Mouse (Mus musculus) intestine, embryonic 14.5 days (tissue): ENCODE results near the gene Hmgb1. TPM values are rescaled to one million over a fixed set of nuclear protein-coding genes. Genes with fewer than 3 reads are reported as not detected.
A peak's percentile ranks its signal among the peaks of the same experiment; 100 is the strongest.

Source experiments
- ATAC-seq: fragments of 200-750 bp; cut with Nextera tagmentation; replicated peaks from 2 replicates; pipeline ENCODE4 v1.8.0; 2017; ENCODE audit warnings: low read depth, moderate number of reproducible peaks, moderate TSS enrichment, moderate library complexity; ENCODE audit not compliant: low FRiP score, low TSS enrichment
- DNase-seq: peaks from one replicate; pipeline ENCODE4 v3.0.0-alpha.2; 2018; ENCODE audit warnings: low spot score
- H3K27ac ChIP-seq: fragments of 300-500 bp; sonication (generic); 2 replicates; pipeline ENCODE4 v1.5.1; 2014; ENCODE audit warnings: low read depth, mild to moderate bottlenecking, control low read depth
- H3K27me3 ChIP-seq: fragments of 300-500 bp; sonication (generic); replicated peaks from 2 replicates; pipeline ENCODE4 v1.6.1; 2014; ENCODE audit warnings: low read length, control low read depth; ENCODE audit not compliant: control insufficient read depth, insufficient read depth
- H3K36me3 ChIP-seq: fragments of 300-500 bp; sonication (generic); 2 replicates; pipeline ENCODE4 v1.6.1; 2014; ENCODE audit warnings: low read length, control low read depth; ENCODE audit not compliant: control insufficient read depth, insufficient read depth
- H3K4me1 ChIP-seq: fragments of 300-500 bp; sonication (generic); replicated peaks from 2 replicates; pipeline ENCODE4 v1.6.1; 2014; ENCODE audit warnings: low read length, control low read depth, mixed read lengths; ENCODE audit not compliant: control insufficient read depth, insufficient read depth
- H3K4me2 ChIP-seq: fragments of 300-500 bp; sonication (generic); 2 replicates; pipeline ENCODE4 v1.6.1; 2014; ENCODE audit warnings: low read length
- H3K4me3 ChIP-seq: fragments of 300-500 bp; sonication (generic); 2 replicates; pipeline ENCODE4 v1.5.1; 2014; ENCODE audit warnings: low read depth, low read length, control low read depth, mixed read lengths
- H3K9ac ChIP-seq: fragments of 300-500 bp; sonication (generic); 2 replicates; pipeline ENCODE4 v1.6.1; 2014; ENCODE audit warnings: mild to moderate bottlenecking, low read length
- H3K9me3 ChIP-seq: fragments of 300-500 bp; sonication (generic); 2 replicates; pipeline ENCODE4 v1.6.1; 2016; ENCODE audit warnings: low read length, control low read depth; ENCODE audit not compliant: control insufficient read depth
- WGBS: fragments of 180-500 bp; shearing (Covaris S2); extraction: QIAGEN DNeasy Blood & Tissue Kit; methylation state at CpG from one replicate; pipeline ENCODE4 v1.1.7; 2014; 5-methylcytosine and 5-hydroxymethylcytosine counted together
- polyA plus RNA-seq: library from polyadenylated mRNA; unstranded; fragments of >200 nt; fragmentation: Nextera tagmentation; extraction: Ambion mirVana; gene quantifications from 2 replicates; pipeline ENCODE4 v1.2.1, GENCODE M21; 2014

Hmgb1 gene
- polyA plus RNA-seq, 1 experiment from 2014 or later, result 1,358 TPM

GRCm38 (mm10) chr5:149050588-149051160, 133.6 kb downstream of the Hmgb1 start:
- 11% methylated on average over 10 of the region's 10 CpGs for WGBS
- H3K4me2 ChIP-seq, result peak overlapping the region; percentile 90
- peaks cover 33% of the 10 kb centered on the region for H3K36me3 ChIP-seq
- H3K4me1 ChIP-seq, result no peaks in the 10 kb centered on the region; the same call in 1 of the 2 replicates
- peak overlapping the region; percentile 88 for H3K4me3 ChIP-seq
- no peaks in the 10 kb centered on the region for H3K9me3 ChIP-seq
- peak overlapping the region; percentile 100; the same call in 1 of the 2 replicates for H3K27ac ChIP-seq
- H3K27me3 ChIP-seq, result no peaks in the 10 kb centered on the region
- H3K9ac ChIP-seq, result peak overlapping the region; percentile 100
- ATAC-seq (no peak), DNase-seq (no peak)

GRCm38 (mm10) chr5:149049435-149049834, 134.9 kb downstream of the Hmgb1 start:
- no peaks in the 10 kb centered on the region for H3K27me3 ChIP-seq
- ATAC-seq, result no peak
- no peaks in the 10 kb centered on the region; the same call in 1 of the 2 replicates for H3K4me1 ChIP-seq
- DNase-seq, result no peak
- H3K9ac ChIP-seq, result no peak overlapping the region
- H3K27ac ChIP-seq, result no peak overlapping the region
- H3K9me3 ChIP-seq, result no peaks in the 10 kb centered on the region
- H3K4me3 ChIP-seq, result no peak overlapping the region
- 73% methylated on average over 3 of the region's 3 CpGs for WGBS
- peaks cover 37% of the 10 kb centered on the region for H3K36me3 ChIP-seq
- H3K4me2 ChIP-seq, result no peak overlapping the region; the same call in 1 of the 2 replicates

GRCm38 (mm10) chr5:149048961-149049360, 135.3 kb downstream of the Hmgb1 start:
- no peak for DNase-seq
- Histone ChIP-seq H3K4me3 (no peak overlapping the region), H3K9me3 (no peaks in the 10 kb centered on the region), H3K27ac (no peak overlapping the region), H3K9ac (no peak overlapping the region), H3K4me1 (no peaks in the 10 kb centered on the region; the same call in 1 of the 2 replicates), H3K27me3 (no peaks in the 10 kb centered on the region), H3K4me2 (no peak overlapping the region), H3K36me3 (peaks cover 37% of the 10 kb centered on the region)
- ATAC-seq, result no peak
- WGBS, result 88% methylated on average over 1 of the region's 1 CpGs

- Histone ChIP-seq H3K4me3 (no peak overlapping the region), H3K27ac (no peak overlapping the region), H3K27me3 (no peaks in the 10 kb centered on the region), H3K36me3 (peaks cover 37% of the 10 kb centered on the region), H3K9ac (no peak overlapping the region), H3K4me2 (no peak overlapping the region), H3K4me1 (no peaks in the 10 kb centered on the region; the same call in 1 of the 2 replicates), H3K9me3 (no peaks in the 10 kb centered on the region)
- 87% methylated on average over 9 of the region's 9 CpGs for WGBS
- ATAC-seq (no peak), DNase-seq (no peak)
These were observed 137.6 kb downstream of the Hmgb1 start for GRCm38 (mm10) chr5:149046650-149047049.

- Histone ChIP-seq H3K9ac (no peak overlapping the region), H3K4me3 (no peak overlapping the region), H3K4me2 (no peak overlapping the region), H3K27ac (no peak overlapping the region), H3K9me3 (no peaks in the 10 kb centered on the region), H3K4me1 (no peaks in the 10 kb centered on the region; the same call in 1 of the 2 replicates), H3K27me3 (no peaks in the 10 kb centered on the region), H3K36me3 (peaks cover 37% of the 10 kb centered on the region)
- DNase-seq (no peak), ATAC-seq (no peak)
- 85% methylated on average over 9 of the region's 9 CpGs for WGBS
These were observed 138.7 kb downstream of the Hmgb1 start for GRCm38 (mm10) chr5:149045470-149046085.

- no peaks in the 10 kb centered on the region for H3K27me3 ChIP-seq
- H3K4me3 ChIP-seq, result no peak overlapping the region
- 80% methylated on average over 7 of the region's 7 CpGs for WGBS
These were observed 139.2 kb downstream of the Hmgb1 start for GRCm38 (mm10) chr5:149045054-149045453.

GRCm38 (mm10) chr5:149044067-149044466, 140.2 kb downstream of the Hmgb1 start:
- no peak overlapping the region for H3K4me2 ChIP-seq
- H3K27ac ChIP-seq, result no peak overlapping the region
- no peak for ATAC-seq
- no peaks in the 10 kb centered on the region for H3K4me1 ChIP-seq
- H3K36me3 ChIP-seq, result peaks cover 22% of the 10 kb centered on the region
- H3K4me3 ChIP-seq, result no peak overlapping the region
- H3K9ac ChIP-seq, result no peak overlapping the region
- 53% methylated on average over 4 of the region's 4 CpGs for WGBS
- peaks cover 5% of the 10 kb centered on the region; the same call in 1 of the 2 replicates for H3K9me3 ChIP-seq
- DNase-seq, result no peak
- no peaks in the 10 kb centered on the region for H3K27me3 ChIP-seq

More at GRCm38 (mm10) chr5:149045054-149045453, 139.2 kb downstream of the Hmgb1 start:
- H3K27ac ChIP-seq, result no peak overlapping the region
- no peaks in the 10 kb centered on the region; the same call in 1 of the 2 replicates for H3K9me3 ChIP-seq
- ATAC-seq (no peak), DNase-seq (no peak)
- H3K9ac ChIP-seq, result no peak overlapping the region
- H3K4me2 ChIP-seq, result no peak overlapping the region
- H3K36me3 ChIP-seq, result peaks cover 32% of the 10 kb centered on the region
- no peaks in the 10 kb centered on the region; the same call in 1 of the 2 replicates for H3K4me1 ChIP-seq

GRCm38 (mm10) chr5:149043240-149043639, 141.0 kb downstream of the Hmgb1 start:
- no peak overlapping the region for H3K27ac ChIP-seq
- peaks cover 18% of the 10 kb centered on the region for H3K36me3 ChIP-seq
- H3K4me2 ChIP-seq, result no peak overlapping the region
- H3K9ac ChIP-seq, result no peak overlapping the region
- H3K4me3 ChIP-seq, result no peak overlapping the region
- H3K27me3 ChIP-seq, result no peaks in the 10 kb centered on the region
- 83% methylated on average over 6 of the region's 6 CpGs for WGBS
- DNase-seq (no peak), ATAC-seq (no peak)
- H3K9me3 ChIP-seq, result peaks cover 5% of the 10 kb centered on the region; the same call in 1 of the 2 replicates
- no peaks in the 10 kb centered on the region for H3K4me1 ChIP-seq
